Mouse (Mus musculus): ENCODE data around the gene Schip1. TPM values are rescaled to one million over a fixed set of nuclear protein-coding genes. Genes with fewer than 3 reads are reported as not detected.

Schip1 gene
- polyA plus RNA-seq, 1 experiment from 2014 or later: 43.8 TPM

DNA sequence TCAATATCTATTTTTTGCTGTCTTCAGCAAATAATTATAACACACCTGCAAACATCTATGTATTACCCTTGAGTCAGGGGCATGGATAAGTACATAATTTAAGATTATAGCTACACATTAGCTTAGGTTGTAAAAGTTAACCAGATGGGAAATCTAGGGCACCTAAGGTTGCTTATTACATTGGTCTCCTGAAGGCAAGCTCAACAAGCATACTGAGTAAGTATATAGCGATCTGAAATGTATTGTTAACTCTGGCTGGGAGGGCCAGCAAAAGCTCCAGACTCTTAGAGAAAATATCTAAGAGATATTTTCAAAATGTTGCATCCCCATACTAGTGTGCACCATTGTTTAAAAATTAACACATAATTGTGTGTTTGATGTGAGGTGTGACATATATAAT, 603.2 kb downstream of the Schip1 start:
- Histone ChIP-seq H3K36me3 (ENCODE audit: insufficient read depth) (no peaks in the 10 kb centered on the region), H3K9me3 (ENCODE audit: low read depth, low read length) (no peaks in the 10 kb centered on the region), H3K9ac (no peak overlapping the region), H3K4me1 (ENCODE audit: insufficient read depth) (no peaks in the 10 kb centered on the region), H3K4me3 (ENCODE audit: low read depth, low read length) (no peak overlapping the region), H3K27ac (ENCODE audit: low read depth) (no peak overlapping the region), H3K4me2 (no peak overlapping the region), H3K27me3 (ENCODE audit: insufficient read depth, low read length) (no peaks in the 10 kb centered on the region)
- no peak for DNase-seq
- no peak for TF ChIP-seq CTCF (IDR thresholded peaks at IDR 0.05; ENCODE audit: low read depth)
- no peak for ATAC-seq (ENCODE audit: insufficient read depth)
- 91% methylated on average over 1 of the region's 1 CpGs for WGBS

DNA sequence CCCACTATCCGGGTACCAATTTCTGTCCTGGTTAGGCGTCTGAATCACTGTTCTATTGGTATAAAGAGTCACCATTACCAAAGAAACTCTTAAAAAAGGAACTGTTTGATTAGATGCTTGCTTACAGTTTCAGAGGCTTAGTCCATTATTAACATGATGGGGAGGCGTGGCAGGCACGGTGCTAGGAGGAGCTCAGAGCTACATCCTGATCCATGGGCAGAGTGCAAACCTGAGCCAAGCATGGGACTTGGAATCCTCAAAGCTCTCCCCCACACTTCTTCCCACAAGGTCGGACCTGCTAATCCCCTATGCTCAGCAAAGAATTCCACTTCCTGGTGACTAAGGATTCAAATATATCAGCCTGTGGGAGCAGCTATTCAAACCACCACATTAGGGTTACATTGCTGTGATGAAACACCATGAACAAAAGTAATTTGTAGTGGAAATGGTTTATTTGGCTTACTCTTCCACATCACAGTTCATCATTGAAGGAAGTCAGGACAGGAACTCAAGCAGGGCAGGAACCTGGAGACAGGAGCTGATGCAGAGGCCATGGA, 604.9 kb downstream of the Schip1 start:
- DNase-seq: no peak
- Histone ChIP-seq H3K27me3 (ENCODE audit: insufficient read depth, low read length) (no peaks in the 10 kb centered on the region), H3K9ac (no peak overlapping the region), H3K4me3 (ENCODE audit: low read depth, low read length) (no peak overlapping the region), H3K27ac (ENCODE audit: low read depth) (no peak overlapping the region), H3K9me3 (ENCODE audit: low read depth, low read length) (no peaks in the 10 kb centered on the region), H3K4me2 (no peak overlapping the region), H3K4me1 (ENCODE audit: insufficient read depth) (no peaks in the 10 kb centered on the region), H3K36me3 (ENCODE audit: insufficient read depth) (no peaks in the 10 kb centered on the region)
- no peak for ATAC-seq (ENCODE audit: insufficient read depth)
- WGBS: 74% methylated on average over 5 of the region's 5 CpGs
- no peak for TF ChIP-seq CTCF (IDR thresholded peaks at IDR 0.05; ENCODE audit: low read depth)

GRCm38 (mm10) chr3:68674721-68675120, 610.1 kb downstream of the Schip1 start:
- peak; percentile 24 for DNase-seq
- H3K9ac ChIP-seq: no peak overlapping the region
- no peak overlapping the region for H3K4me2 ChIP-seq
- 61% methylated on average over 2 of the region's 2 CpGs for WGBS
- H3K27me3 ChIP-seq (ENCODE audit: insufficient read depth, low read length): no peaks in the 10 kb centered on the region
- H3K27ac ChIP-seq (ENCODE audit: low read depth): no peak overlapping the region
- no peak for TF ChIP-seq CTCF (IDR thresholded peaks at IDR 0.05; ENCODE audit: low read depth)
- no peaks in the 10 kb centered on the region for H3K9me3 ChIP-seq (ENCODE audit: low read depth, low read length)
- no peaks in the 10 kb centered on the region for H3K36me3 ChIP-seq (ENCODE audit: insufficient read depth)
- H3K4me1 ChIP-seq (ENCODE audit: insufficient read depth): peaks cover 7% of the 10 kb centered on the region
- H3K4me3 ChIP-seq (ENCODE audit: low read depth, low read length): no peak overlapping the region
- ATAC-seq (ENCODE audit: insufficient read depth): no peak

- Histone ChIP-seq H3K27me3 (ENCODE audit: insufficient read depth, low read length) (no peaks in the 10 kb centered on the region), H3K27ac (ENCODE audit: low read depth) (peak overlapping the region; percentile 49; the same call in 1 of the 2 replicates)
Observed at GRCm38 (mm10) chr3:68675216-68675835, 610.7 kb downstream of the Schip1 start.

More at GRCm38 (mm10) chr3:68675216-68675835, 610.7 kb downstream of the Schip1 start:
- no peak for TF ChIP-seq CTCF (IDR thresholded peaks at IDR 0.05; ENCODE audit: low read depth)
- no peak overlapping the region for H3K4me2 ChIP-seq
- 77% methylated on average over 12 of the region's 12 CpGs for WGBS
- H3K4me1 ChIP-seq (ENCODE audit: insufficient read depth): peaks cover 7% of the 10 kb centered on the region
- H3K9ac ChIP-seq: no peak overlapping the region
- no peak for ATAC-seq (ENCODE audit: insufficient read depth)
- H3K36me3 ChIP-seq (ENCODE audit: insufficient read depth): no peaks in the 10 kb centered on the region
- DNase-seq: no peak
- no peaks in the 10 kb centered on the region for H3K9me3 ChIP-seq (ENCODE audit: low read depth, low read length)
- H3K4me3 ChIP-seq (ENCODE audit: low read depth, low read length): no peak overlapping the region

Other genes starting within 250 kb of the Schip1 start
- gene Iqcj, start 172.6 kb upstream of the Schip1 start, polyA plus RNA-seq (2014; fragmentation: Nextera tagmentation; extraction: Ambion mirVana): not detected in 2 replicates
- not detected in 2 replicates for gene Iqschfp, start 172.6 kb upstream of the Schip1 start, polyA plus RNA-seq (2014; fragmentation: Nextera tagmentation; extraction: Ambion mirVana)

Measured in lung, embryonic 14.5 days (tissue).